Mouse (Mus musculus) G1E (cell line): ENCODE data around the gene Lsamp.

Source experiments
- CTCF ChIP-seq: IDR thresholded peaks from 2 replicates; pipeline ENCODE4 v1.5.1; 2012; ENCODE audit warnings: low read depth, low read length, inconsistent platforms, mixed read lengths
- POLR2AphosphoS5 ChIP-seq: IDR thresholded peaks from 2 replicates; pipeline ENCODE4 v1.6.1; 2012; ENCODE audit warnings: low read depth, low read length, inconsistent platforms; ENCODE audit not compliant: insufficient replicate concordance

DNA sequence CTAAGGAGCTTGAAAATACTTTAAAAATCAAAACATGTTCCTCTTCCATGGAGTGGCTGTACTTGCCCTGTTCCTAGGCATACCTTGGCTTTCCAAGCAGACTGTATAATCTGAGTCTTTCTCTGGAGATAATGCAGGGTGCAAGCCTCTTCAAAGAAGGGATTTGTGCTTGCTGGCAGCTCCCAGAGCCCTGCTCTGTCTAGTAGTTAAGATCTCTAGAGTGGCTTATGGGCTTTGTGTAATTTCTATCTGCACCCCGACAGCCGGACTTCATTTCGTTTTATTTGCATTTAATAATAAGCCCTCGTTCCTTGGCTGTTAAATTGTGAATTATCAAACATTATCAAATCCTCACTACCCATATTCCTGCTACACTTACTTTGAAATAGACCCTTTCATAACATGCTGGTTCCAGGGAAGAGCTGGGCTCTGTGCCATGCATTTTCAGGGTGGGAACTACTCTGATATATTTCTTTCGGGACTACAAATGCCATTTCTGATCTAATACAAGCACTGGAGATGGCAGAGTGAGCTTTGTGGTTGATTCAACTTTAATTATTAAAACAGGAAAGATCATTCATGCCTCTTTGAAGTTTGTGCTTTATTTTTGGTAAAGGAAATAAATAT lies 1604.6 kb downstream of the Lsamp start:
- TF ChIP-seq CTCF (no peak), POLR2AphosphoS5 (no peak)
